Mouse (Mus musculus) embryonic facial prominence, embryonic 13.5 days (tissue): ENCODE data around the gene Dstyk. TPM values are rescaled to one million over a fixed set of nuclear protein-coding genes. Genes with fewer than 3 reads are reported as not detected.

ENCODE experiments used
- polyA plus RNA-seq: library from polyadenylated mRNA; unstranded; fragments of >200 nt; fragmentation: Nextera tagmentation; extraction: Ambion mirVana; gene quantifications from 2 replicates; pipeline ENCODE4 v1.2.1, GENCODE M21; 2015

Dstyk gene
- polyA plus RNA-seq, 1 experiment from 2014 or later = 16.1 TPM

Other genes starting within 250 kb of the Dstyk start
- gene Lemd1, start 226.1 kb upstream of the Dstyk start, polyA plus RNA-seq = 1.2 and 1.8 TPM in 2 replicates
- 0.34 and 0.37 TPM in 2 replicates for gene AC124108.1, start 226.1 kb upstream of the Dstyk start, polyA plus RNA-seq
- not detected in 2 replicates for gene Gm10188, start 187.8 kb upstream of the Dstyk start, polyA plus RNA-seq
- gene Klhdc8a, start 118.9 kb upstream of the Dstyk start, polyA plus RNA-seq = 0.23 and 0.25 TPM in 2 replicates
- gene Nuak2, start 101.4 kb upstream of the Dstyk start, polyA plus RNA-seq = 2.2 and 4.4 TPM in 2 replicates
- 10.5 and 16.1 TPM in 2 replicates for gene Tmcc2, start 26.3 kb upstream of the Dstyk start, polyA plus RNA-seq
- gene Rbbp5, start 59.8 kb downstream of the Dstyk start, polyA plus RNA-seq = 47.2 and 49.6 TPM in 2 replicates
- 1.8 and 2.4 TPM in 2 replicates for gene Tmem81, start 88.7 kb downstream of the Dstyk start, polyA plus RNA-seq
- gene Cntn2, start 125.7 kb downstream of the Dstyk start, polyA plus RNA-seq = 2.9 and 4.4 TPM in 2 replicates